11 mouse cellular contexts compared by ENCODE assay signal in genomic region chr13:21924734-21925335, GRCm38 (mm10). TPM values are rescaled to one million over a fixed set of nuclear protein-coding genes. Genes with fewer than 3 reads are reported as not detected.
DNase-seq lines count a peak whose midpoint lies in the region; ATAC-seq and TF ChIP-seq lines count a peak whose summit lies in the region.
"Had no signal": no experiment of that assay in that cellular context is flagged by ENCODE, and none has a peak within 500 bp of the region (broad histone marks: within the 10 kb centered on the region; RNA-seq: fewer than 3 reads in every experiment).

No protein-coding gene starts in this region.

- peak overlapping the region; percentile 34; the same call in 1 of the 2 replicates for H3K4me2 ChIP-seq in forebrain, embryonic 11.5 days (ENCODE audit: low read depth, low read length, severe bottlenecking)
- no peak overlapping the region for H3K4me2 ChIP-seq in forebrain, postnatal 0 days (ENCODE audit: low read depth)
- H3K4me2 ChIP-seq in stomach, embryonic 15.5 days, result peak overlapping the region; percentile 38

- TF ChIP-seq POLR2A in testis, adult 2 months (IDR thresholded peaks at IDR 0.05; ENCODE audit: control insufficient read depth, low read depth, low read length), result no peak

- 0 out of 2 replicates have a peak overlapping the region, but pooled peaks have one; percentile 11 for H3K4me3 ChIP-seq in forebrain, embryonic 11.5 days (ENCODE audit: low read depth, low read length)
- H3K4me3 ChIP-seq in forebrain, postnatal 0 days (ENCODE audit: low read depth, low read length), result no peak overlapping the region
- peak overlapping the region; percentile 54 for H3K4me3 ChIP-seq in testis, adult 2 months (ENCODE audit: control insufficient read depth, low read depth, low read length)
- peak overlapping the region; percentile 50 for H3K4me3 ChIP-seq in limb, embryonic 10.5 days
- peak overlapping the region; percentile 26 for H3K4me3 ChIP-seq in stomach, embryonic 15.5 days (replicated peaks)

- intact Hi-C loops in left cerebral cortex, postnatal 25 days (cut with DNase I), result no loop called here

- no peak overlapping the region for H3K27ac ChIP-seq in forebrain, embryonic 11.5 days (ENCODE audit: low read depth, low read length)
- H3K27ac ChIP-seq in forebrain, postnatal 0 days (ENCODE audit: low read depth, low read length), result no peak overlapping the region
- H3K27ac ChIP-seq in testis, adult 2 months (ENCODE audit: control insufficient read depth, insufficient read depth, low read depth, low read length), result no peak overlapping the region
- H3K27ac ChIP-seq in limb, embryonic 10.5 days, result no peak overlapping the region
- no peak overlapping the region for H3K27ac ChIP-seq in stomach, embryonic 15.5 days

- no peaks in the 10 kb centered on the region for H3K27me3 ChIP-seq in forebrain, embryonic 11.5 days (ENCODE audit: control insufficient read depth, insufficient read depth, low read length)
- H3K27me3 ChIP-seq in forebrain, postnatal 0 days (ENCODE audit: insufficient read depth, low read length), result peaks cover 9% of the 10 kb centered on the region
- no peaks in the 10 kb centered on the region for H3K27me3 ChIP-seq in testis, adult 2 months (ENCODE audit: control insufficient read depth, insufficient read depth, low read length)
- no peaks in the 10 kb centered on the region for H3K27me3 ChIP-seq in limb, embryonic 10.5 days (ENCODE audit: low read depth, poor library complexity, severe bottlenecking)
- no peaks in the 10 kb centered on the region for H3K27me3 ChIP-seq in stomach, embryonic 15.5 days (replicated peaks)

- TF ChIP-seq CTCF in forebrain, postnatal 0 days (IDR thresholded peaks at IDR 0.05; ENCODE audit: low read depth), result no peak
- no peak for TF ChIP-seq CTCF in testis, adult 2 months (IDR thresholded peaks at IDR 0.05; ENCODE audit: control insufficient read depth, insufficient read depth, insufficient replicate concordance, low read depth, low read length)

- DNase-seq in forebrain, embryonic 11.5 days (ENCODE audit: low spot score), result peak; percentile 77
- DNase-seq in forebrain, postnatal 0 days, result no peak
- no peak for DNase-seq in testis, postnatal 10 days (ENCODE audit: low spot score)
- peak; percentile 67 for DNase-seq in limb, embryonic 10.5 days (ENCODE audit: low spot score)
- no peak for DNase-seq in left cerebral cortex, postnatal 25 days (ENCODE audit: low spot score in 2 of 2)
- no peak for DNase-seq in spleen, adult 12 weeks (ENCODE audit: low spot score)

- no peaks in the 10 kb centered on the region for H3K36me3 ChIP-seq in forebrain, embryonic 11.5 days (ENCODE audit: control insufficient read depth, insufficient read depth, low read length)
- H3K36me3 ChIP-seq in forebrain, postnatal 0 days (ENCODE audit: insufficient read depth), result no peaks in the 10 kb centered on the region
- no peaks in the 10 kb centered on the region for H3K36me3 ChIP-seq in testis, adult 2 months (ENCODE audit: control insufficient read depth, insufficient read depth, low read length)
- no peaks in the 10 kb centered on the region for H3K36me3 ChIP-seq in limb, embryonic 10.5 days
- no peaks in the 10 kb centered on the region for H3K36me3 ChIP-seq in stomach, embryonic 15.5 days

- under 1% methylated on average over 21 of the region's 21 CpGs for WGBS in forebrain, embryonic 11.5 days
- WGBS in forebrain, postnatal 0 days, result 10% methylated on average over 21 of the region's 21 CpGs
- under 1% methylated on average over 21 of the region's 21 CpGs for WGBS in limb, embryonic 10.5 days
- WGBS in stomach, embryonic 15.5 days, result 13% methylated on average over 21 of the region's 21 CpGs

- no peak overlapping the region for H3K9ac ChIP-seq in forebrain, embryonic 11.5 days (ENCODE audit: low read length)
- no peak overlapping the region for H3K9ac ChIP-seq in forebrain, postnatal 0 days
- H3K9ac ChIP-seq in stomach, embryonic 15.5 days, result no peak overlapping the region

- H3K9me3 ChIP-seq in forebrain, embryonic 11.5 days (ENCODE audit: control insufficient read depth, low read length), result no peaks in the 10 kb centered on the region
- no peaks in the 10 kb centered on the region for H3K9me3 ChIP-seq in forebrain, postnatal 0 days (ENCODE audit: low read length)
- no peaks in the 10 kb centered on the region for H3K9me3 ChIP-seq in limb, embryonic 10.5 days (replicated peaks)
- H3K9me3 ChIP-seq in stomach, embryonic 15.5 days, result no peaks in the 10 kb centered on the region

- ATAC-seq in forebrain, embryonic 11.5 days (replicated peaks; ENCODE audit: low FRiP score), result no peak
- no peak for ATAC-seq in forebrain, postnatal 0 days
- peak; percentile 63; the same call in 1 of the 2 replicates for ATAC-seq in stomach, embryonic 15.5 days (ENCODE audit: insufficient read depth, low FRiP score, low read depth)

- H3K4me1 ChIP-seq in forebrain, embryonic 11.5 days (replicated peaks; ENCODE audit: control insufficient read depth, insufficient read depth, low read length), result no peaks in the 10 kb centered on the region
- no peaks in the 10 kb centered on the region for H3K4me1 ChIP-seq in forebrain, postnatal 0 days (ENCODE audit: insufficient read depth)
- no peaks in the 10 kb centered on the region for H3K4me1 ChIP-seq in testis, adult 2 months (ENCODE audit: control insufficient read depth, insufficient read depth, low read length)
- H3K4me1 ChIP-seq in limb, embryonic 10.5 days, result peaks cover 10% of the 10 kb centered on the region
- no peaks in the 10 kb centered on the region for H3K4me1 ChIP-seq in stomach, embryonic 15.5 days

RNA-seq across cellular contexts. Expression of gene Zfp184, which starts 20.1 kb away (rescaled TPM):
- 25.9 and 27.5 TPM in 2 replicates for polyA plus RNA-seq in forebrain, embryonic 11.5 days (2014; fragmentation: Nextera tagmentation; extraction: Ambion mirVana)
- 20.7 and 21.6 TPM in 2 replicates for total RNA-seq in forebrain, postnatal 0 days (2014; rRNA removed)
- 15.3 and 17.2 TPM in 2 replicates for polyA plus RNA-seq in forebrain, postnatal 0 days (2015; fragmentation: Nextera tagmentation; extraction: Ambion mirVana)
- polyA plus RNA-seq in testis, adult 2 months (2012; rRNA removed), result 2.7 and 2.8 TPM in 2 replicates
- 22.4 and 27.0 TPM in 2 replicates for polyA plus RNA-seq in limb, embryonic 10.5 days (2016; fragmentation: Nextera tagmentation; extraction: Ambion mirVana)
- polyA plus RNA-seq in stomach, embryonic 15.5 days (2015; fragmentation: Nextera tagmentation; extraction: Ambion mirVana), result 7.8 and 8.5 TPM in 2 replicates
- total RNA-seq in left cerebral cortex, postnatal 25 days (2021), result 1 to 10 TPM; 2.6 to 3.3 TPM

RNA-seq across cellular contexts. Expression of gene Pom121l2, which starts 56.2 kb away (rescaled TPM):
- polyA plus RNA-seq in forebrain, embryonic 11.5 days (2014; fragmentation: Nextera tagmentation; extraction: Ambion mirVana), result 0.12 TPM in 1 of 2 replicates, not detected in the other
- 0.38 TPM in 1 of 2 replicates, not detected in the other for total RNA-seq in forebrain, postnatal 0 days (2014; rRNA removed)
- polyA plus RNA-seq in forebrain, postnatal 0 days (2015; fragmentation: Nextera tagmentation; extraction: Ambion mirVana), result not detected in 2 replicates
- polyA plus RNA-seq in testis, adult 2 months (2012; rRNA removed), result 128 and 157 TPM in 2 replicates
- polyA plus RNA-seq in limb, embryonic 10.5 days (2016; fragmentation: Nextera tagmentation; extraction: Ambion mirVana), result 0.14 and 0.28 TPM in 2 replicates
- polyA plus RNA-seq in stomach, embryonic 15.5 days (2015; fragmentation: Nextera tagmentation; extraction: Ambion mirVana), result 0.09 and 0.12 TPM in 2 replicates
- total RNA-seq in left cerebral cortex, postnatal 25 days (2021), result not detected
- polyA plus RNA-seq: C2C12; large intestine, adult 2 months; neural tube, embryonic 14.5 days had no signal

Comparison
In these comparisons a context has a peak if more than half of its experiments do, and no peak if none do; other contexts are left out.
1. DNase-seq: peak in forebrain, embryonic 11.5 days (single experiment) and limb, embryonic 10.5 days (single experiment); none in forebrain, postnatal 0 days (single experiment), testis, postnatal 10 days (single experiment), left cerebral cortex, postnatal 25 days (0 of 2) and spleen, adult 12 weeks (single experiment).
2. RNA of gene Pom121l2, which starts 56.2 kb away (polyA plus RNA-seq): 128 to 157 TPM in testis, adult 2 months; 0.14 to 0.28 TPM in limb, embryonic 10.5 days, 0.12 TPM in forebrain, embryonic 11.5 days, 0.09 to 0.12 TPM in stomach, embryonic 15.5 days and not detected in forebrain, postnatal 0 days; every median in the first group is over 100 times any median in the second.